Mouse (Mus musculus) heart, embryonic 15.5 days (tissue): Measurements from ENCODE around the gene Srgn. TPM values are rescaled to one million over a fixed set of nuclear protein-coding genes. Genes with fewer than 3 reads are reported as not detected.
"Not testable (repeated sequence)": the region's sequence is repeated elsewhere in the genome, so short reads cannot be mapped to it uniquely, and the experiment has no call there.

Experiments used
- ATAC-seq: fragments of 200-750 bp; cut with Nextera tagmentation; replicated peaks from 2 replicates; pipeline ENCODE4 v1.8.0; 2017; ENCODE audit warnings: low read depth, moderate TSS enrichment; ENCODE audit not compliant: insufficient number of reproducible peaks, insufficient read depth, low FRiP score
- H3K27ac ChIP-seq: fragments of 300-500 bp; sonication (generic); 2 replicates; pipeline ENCODE4 v1.5.1; 2015; ENCODE audit warnings: mild to moderate bottlenecking, inconsistent platforms
- H3K27me3 ChIP-seq: fragments of 300-500 bp; sonication (generic); 2 replicates; pipeline ENCODE4 v1.6.1; 2015; ENCODE audit warnings: inconsistent platforms
- H3K36me3 ChIP-seq: fragments of 300-500 bp; sonication (generic); 2 replicates; pipeline ENCODE4 v1.6.1; 2015; ENCODE audit warnings: mild to moderate bottlenecking, inconsistent platforms
- H3K4me1 ChIP-seq: fragments of 300-500 bp; sonication (generic); replicated peaks from 2 replicates; pipeline ENCODE4 v1.6.1; 2015; ENCODE audit warnings: inconsistent platforms
- H3K4me2 ChIP-seq: fragments of 300-500 bp; sonication (generic); 2 replicates; pipeline ENCODE4 v1.6.1; 2015; ENCODE audit warnings: inconsistent platforms, mild to moderate bottlenecking, moderate library complexity
- H3K4me3 ChIP-seq: fragments of 300-500 bp; sonication (generic); 2 replicates; pipeline ENCODE4 v1.5.1; 2015; ENCODE audit warnings: mild to moderate bottlenecking, inconsistent platforms
- H3K9ac ChIP-seq: fragments of 300-500 bp; sonication (generic); 2 replicates; pipeline ENCODE4 v1.6.1; 2015; ENCODE audit warnings: mild to moderate bottlenecking, inconsistent platforms
- H3K9me3 ChIP-seq: fragments of 300-500 bp; sonication (generic); replicated peaks from 2 replicates; pipeline ENCODE4 v1.6.1; 2016; ENCODE audit warnings: inconsistent platforms
- WGBS: fragments of 180-500 bp; shearing (Covaris S2); methylation state at CpG from one replicate; pipeline ENCODE4 v1.1.7; 2015; ENCODE audit warnings: mixed read lengths; 5-methylcytosine and 5-hydroxymethylcytosine counted together
- polyA plus RNA-seq: library from polyadenylated mRNA; unstranded; fragments of >200 nt; fragmentation: Nextera tagmentation; extraction: Ambion mirVana; gene quantifications from 2 replicates; pipeline ENCODE4 v1.2.1, GENCODE M21; 2015

Srgn gene
- polyA plus RNA-seq, 1 experiment from 2014 or later: 11.7 TPM

- H3K36me3 ChIP-seq: 0 out of 2 replicates have a peak, but pooled peaks cover 7% of the 10 kb centered on the region
- no peaks in the 10 kb centered on the region for H3K27me3 ChIP-seq
- no peak overlapping the region for H3K4me2 ChIP-seq
- 66% methylated on average over 2 of the region's 2 CpGs for WGBS
- ATAC-seq: no peak
- no peaks in the 10 kb centered on the region for H3K9me3 ChIP-seq
- H3K27ac ChIP-seq: no peak overlapping the region
- no peak overlapping the region for H3K4me3 ChIP-seq
- no peak overlapping the region for H3K9ac ChIP-seq
- H3K4me1 ChIP-seq: no peaks in the 10 kb centered on the region
Measured at GRCm38 (mm10) chr10:62476980-62477379, 50.3 kb downstream of the Srgn start.

GRCm38 (mm10) chr10:62474944-62475343, 52.3 kb downstream of the Srgn start:
- WGBS: 90% methylated on average over 10 of the region's 10 CpGs
- ATAC-seq: no peak
- Histone ChIP-seq H3K4me1 (peaks cover 2% of the 10 kb centered on the region; the same call in 1 of the 2 replicates), H3K36me3 (0 out of 2 replicates have a peak, but pooled peaks cover 7% of the 10 kb centered on the region), H3K4me3 (no peak overlapping the region), H3K9me3 (no peaks in the 10 kb centered on the region), H3K4me2 (no peak overlapping the region), H3K9ac (no peak overlapping the region), H3K27ac (no peak overlapping the region), H3K27me3 (no peaks in the 10 kb centered on the region)

- Histone ChIP-seq H3K4me2 (no peak overlapping the region), H3K9ac (no peak overlapping the region), H3K4me1 (peaks cover 2% of the 10 kb centered on the region; the same call in 1 of the 2 replicates), H3K36me3 (peaks cover 17% of the 10 kb centered on the region; the same call in 1 of the 2 replicates), H3K9me3 (no peaks in the 10 kb centered on the region), H3K27me3 (no peaks in the 10 kb centered on the region), H3K4me3 (no peak overlapping the region), H3K27ac (no peak overlapping the region)
- 31% methylated on average over 5 of the region's 5 CpGs for WGBS
- no peak for ATAC-seq
Measured at GRCm38 (mm10) chr10:62471105-62471504, 56.1 kb downstream of the Srgn start.

GRCm38 (mm10) chr10:62469736-62470135, 57.5 kb downstream of the Srgn start:
- Histone ChIP-seq H3K9ac (no peak overlapping the region), H3K4me2 (no peak overlapping the region), H3K27me3 (no peaks in the 10 kb centered on the region), H3K36me3 (peaks cover 17% of the 10 kb centered on the region; the same call in 1 of the 2 replicates), H3K27ac (no peak overlapping the region), H3K4me3 (no peak overlapping the region), H3K4me1 (peaks cover 2% of the 10 kb centered on the region; the same call in 1 of the 2 replicates), H3K9me3 (no peaks in the 10 kb centered on the region)
- ATAC-seq: no peak
- 90% methylated on average over 4 of the region's 4 CpGs for WGBS

GRCm38 (mm10) chr10:62461321-62461720, 65.9 kb downstream of the Srgn start:
- no peak overlapping the region for H3K4me2 ChIP-seq
- H3K4me1 ChIP-seq: no peaks in the 10 kb centered on the region
- no peaks in the 10 kb centered on the region for H3K27me3 ChIP-seq
- ATAC-seq: no peak
- no peak overlapping the region for H3K27ac ChIP-seq
- H3K9me3 ChIP-seq: no peaks in the 10 kb centered on the region
- H3K36me3 ChIP-seq: peaks cover 47% of the 10 kb centered on the region
- no peak overlapping the region for H3K9ac ChIP-seq
- H3K4me3 ChIP-seq: no peak overlapping the region

- not testable (repeated sequence) for ATAC-seq, H3K9me3 ChIP-seq, H3K27ac ChIP-seq, H3K9ac ChIP-seq, H3K4me2 ChIP-seq, H3K27me3 ChIP-seq, H3K4me3 ChIP-seq
- 64% methylated on average over 11 of the region's 11 CpGs for WGBS
- H3K36me3 ChIP-seq: peaks cover 21% of the 10 kb centered on the region
- peaks cover 12% of the 10 kb centered on the region for H3K4me1 ChIP-seq
Measured at GRCm38 (mm10) chr10:62452001-62452400, 75.2 kb downstream of the Srgn start.

- no peaks in the 10 kb centered on the region for H3K27me3 ChIP-seq
- ATAC-seq: no peak
- H3K36me3 ChIP-seq: peaks cover 22% of the 10 kb centered on the region
- peak overlapping the region; percentile 86 for H3K27ac ChIP-seq
- H3K4me1 ChIP-seq: peaks cover 12% of the 10 kb centered on the region
- 33% methylated on average over 18 of the region's 18 CpGs for WGBS
- peak overlapping the region; percentile 92 for H3K4me3 ChIP-seq
- H3K4me2 ChIP-seq: peak overlapping the region; percentile 63
- peak overlapping the region; percentile 99; the same call in 1 of the 2 replicates for H3K9ac ChIP-seq
- no peaks in the 10 kb centered on the region for H3K9me3 ChIP-seq
Measured at GRCm38 (mm10) chr10:62450280-62450640, 77.0 kb downstream of the Srgn start.

- Histone ChIP-seq H3K27ac (peak within 1 kb of the TSS; percentile 86), H3K36me3 (peaks cover 27% of the 10 kb centered on the region), H3K4me2 (peak within 1 kb of the TSS; percentile 63), H3K9me3 (no peaks in the 10 kb centered on the region), H3K4me1 (peaks cover 12% of the 10 kb centered on the region), H3K27me3 (no peaks in the 10 kb centered on the region), H3K9ac (peak within 1 kb of the TSS; percentile 99), H3K4me3 (peak within 1 kb of the TSS; percentile 92)
- WGBS: under 1% methylated on average over 73 of the region's 73 CpGs
- peak; percentile 80 for ATAC-seq
Measured at GRCm38 (mm10) chr10:62449364-62450279, 77.6 kb downstream of the Srgn start, which contains the start of the genes 4930507D05Rik and Supv3l1. TSS of gene 4930507D05Rik (plus strand) at chr10:62449489. TSS of gene Supv3l1 (minus strand) at chr10:62449738.

Other genes with a start within 250 kb of the Srgn start
- 186 and 190 TPM in 2 replicates for gene Hk1, start 147.5 kb downstream of the Srgn start, polyA plus RNA-seq
- 0.13 and 0.30 TPM in 2 replicates for gene Hkdc1, start 105.0 kb downstream of the Srgn start, polyA plus RNA-seq
- 0.48 and 0.57 TPM in 2 replicates for gene 4930507D05Rik, start 78.0 kb downstream of the Srgn start, polyA plus RNA-seq
- gene Supv3l1, start 77.7 kb downstream of the Srgn start, polyA plus RNA-seq: 23.7 and 27.0 TPM in 2 replicates
- gene Vps26a, start 40.6 kb downstream of the Srgn start, polyA plus RNA-seq: 66.7 and 71.3 TPM in 2 replicates
- 28.0 and 32.2 TPM in 2 replicates for gene Kif1bp, start 51.0 kb upstream of the Srgn start, polyA plus RNA-seq
- 9.7 and 11.1 TPM in 2 replicates for gene Ddx21, start 74.8 kb upstream of the Srgn start, polyA plus RNA-seq
- gene Ddx50, start 123.8 kb upstream of the Srgn start, polyA plus RNA-seq: 85.2 and 86.2 TPM in 2 replicates
- gene Stox1, start 198.7 kb upstream of the Srgn start, polyA plus RNA-seq: 1.3 and 1.4 TPM in 2 replicates